Mouse (Mus musculus) WW6 (cell line): ENCODE measurements around the gene Myo15.
"Not testable (repeated sequence)": the region's sequence is repeated elsewhere in the genome, so short reads cannot be mapped to it uniquely, and the experiment has no call there.

Experiments
- DNase-seq: peaks from one replicate; pipeline ENCODE4 v3.0.0-alpha.2; 2013; ENCODE audit warnings: low read depth, low spot score

Myo15 gene

DNA sequence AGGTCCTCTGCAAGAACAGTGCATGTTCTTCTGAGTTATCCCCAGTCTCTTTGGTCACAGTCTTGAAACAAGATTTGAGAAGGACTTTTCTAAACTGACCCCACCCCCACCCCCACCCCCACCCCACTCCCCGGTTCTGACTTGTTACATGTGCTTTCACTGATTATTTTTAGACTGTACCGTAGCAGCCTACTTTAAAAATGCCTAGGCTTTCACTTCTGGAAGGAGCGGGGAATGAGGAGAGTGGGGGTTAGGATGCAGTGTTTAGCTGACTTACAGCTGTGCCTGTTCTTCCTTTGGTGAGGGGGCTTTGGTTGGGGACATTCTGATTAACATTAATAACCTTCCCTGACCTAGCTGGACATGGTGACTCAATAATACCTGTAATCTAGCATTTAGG lies 79.0 kb downstream of the Myo15 start:
- no peak for DNase-seq

DNA sequence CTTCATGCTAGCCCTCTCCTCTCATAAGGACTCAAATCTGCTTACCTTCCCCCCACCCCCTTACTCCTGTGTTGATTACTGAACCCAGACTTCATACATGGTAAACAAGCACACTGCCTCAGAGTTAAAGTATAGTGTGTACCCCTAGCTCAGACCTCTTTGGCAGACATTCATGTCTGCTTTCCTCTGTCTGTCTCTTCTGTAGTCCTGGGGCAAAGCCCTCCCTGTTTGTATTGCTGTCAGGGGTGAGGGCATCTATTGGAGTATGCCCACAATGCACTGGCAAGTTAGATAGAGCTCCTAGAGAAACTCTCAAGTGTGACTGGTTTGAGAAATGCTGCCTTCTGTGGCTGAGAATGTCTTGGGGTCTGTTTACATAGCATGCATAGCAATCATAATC lies 84.0 kb downstream of the Myo15 start:
- no peak for DNase-seq

- DNase-seq = no peak
Measured at GRCm38 (mm10) chr11:60557675-60558074, 88.5 kb downstream of the Myo15 start.

DNA sequence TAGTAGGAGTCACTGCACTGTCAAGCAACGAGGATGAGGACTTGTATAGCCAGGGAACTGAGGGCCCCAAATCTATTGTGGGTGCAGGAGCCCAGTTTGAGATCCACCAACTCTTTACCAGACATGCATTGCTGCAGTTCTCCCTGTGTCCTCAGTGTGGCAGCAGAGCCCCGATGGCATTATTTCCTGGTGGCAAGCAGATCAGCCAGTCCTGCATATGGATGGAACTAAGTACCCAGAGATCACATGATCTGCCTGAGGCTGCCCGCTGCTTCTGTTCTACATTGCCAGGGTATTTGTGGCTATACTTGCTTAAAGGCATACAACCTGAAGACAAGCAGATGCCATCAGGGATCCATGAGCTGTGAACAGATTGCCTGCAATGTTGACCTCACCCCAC lies 90.2 kb downstream of the Myo15 start:
- no peak for DNase-seq

DNA sequence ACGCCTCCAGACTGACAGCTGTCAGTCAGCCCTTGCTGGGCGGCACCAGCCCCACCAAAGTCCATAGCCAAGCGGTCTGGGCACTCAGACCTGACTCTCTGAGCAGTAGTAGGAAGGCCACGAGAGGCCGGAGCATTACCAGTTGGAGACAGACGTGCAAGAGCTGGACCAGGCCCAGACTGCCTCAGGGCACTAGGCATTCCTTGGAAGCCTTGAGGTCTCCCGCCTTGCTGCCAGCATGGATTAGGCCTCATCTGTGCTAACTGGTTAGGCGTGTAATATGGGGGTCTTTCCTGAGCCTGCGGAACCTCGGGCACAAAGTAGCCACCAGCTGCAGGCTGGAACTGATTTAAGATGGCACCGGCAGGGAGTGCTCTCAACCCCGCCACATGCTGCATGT lies 104.9 kb downstream of the Myo15 start:
- not testable (repeated sequence) for DNase-seq
